Mouse (Mus musculus) kidney, adult 11 months (tissue): Measurements from ENCODE around the gene Alox5.
"Not testable (repeated sequence)": the region's sequence is repeated elsewhere in the genome, so short reads cannot be mapped to it uniquely, and the experiment has no call there.

Experiments used
- DNase-seq: peaks from one replicate; pipeline ENCODE4 v3.0.0; 2022

The Alox5 gene

GRCm38 (mm10) chr6:116460544-116461283, at the start of gene Alox5:
Gene Alox5, minus strand, starts transcription at chr6:116461178.
- DNase-seq, result no peak

- DNase-seq, result not testable (repeated sequence)
Observed at GRCm38 (mm10) chr6:116506302-116507003, 45.5 kb upstream of the Alox5 start, which contains the start of gene Olfr212. Gene Olfr212, plus strand, starts transcription at chr6:116506516.

- no peak for DNase-seq
Observed at GRCm38 (mm10) chr6:116495960-116496359, 35.0 kb upstream of the Alox5 start.

- no peak for DNase-seq
Observed at GRCm38 (mm10) chr6:116493742-116494141, 32.8 kb upstream of the Alox5 start.

GRCm38 (mm10) chr6:116488791-116489190, 27.8 kb upstream of the Alox5 start, which contains the start of gene Olfr211:
Gene Olfr211, plus strand, starts transcription at chr6:116489091.
- no peak for DNase-seq

- DNase-seq, result no peak
Observed at GRCm38 (mm10) chr6:116486833-116487232, 25.9 kb upstream of the Alox5 start.

- DNase-seq, result no peak
Observed at GRCm38 (mm10) chr6:116485081-116485480, 24.1 kb upstream of the Alox5 start.

GRCm38 (mm10) chr6:116468081-116468480, 7.1 kb upstream of the Alox5 start:
- no peak for DNase-seq

- DNase-seq, result no peak
Observed at GRCm38 (mm10) chr6:116459232-116459631, 1.7 kb downstream of the Alox5 start.

- DNase-seq, result no peak
Observed at GRCm38 (mm10) chr6:116458728-116459127, 2.2 kb downstream of the Alox5 start.

- DNase-seq, result peak; percentile 8
Observed at GRCm38 (mm10) chr6:116456482-116456881, 4.5 kb downstream of the Alox5 start.

GRCm38 (mm10) chr6:116455781-116456180, 5.2 kb downstream of the Alox5 start:
- DNase-seq, result peak; percentile 39

GRCm38 (mm10) chr6:116440849-116441248, 20.1 kb downstream of the Alox5 start:
- no peak for DNase-seq

- DNase-seq, result no peak
Observed at GRCm38 (mm10) chr6:116440447-116440846, 20.5 kb downstream of the Alox5 start.

GRCm38 (mm10) chr6:116439531-116439930, 21.4 kb downstream of the Alox5 start:
- DNase-seq, result no peak

- DNase-seq, result no peak
Observed at GRCm38 (mm10) chr6:116438864-116439263, 22.1 kb downstream of the Alox5 start.

- DNase-seq, result no peak
Observed at GRCm38 (mm10) chr6:116428282-116428681, 32.7 kb downstream of the Alox5 start.

- no peak for DNase-seq
Observed at GRCm38 (mm10) chr6:116427552-116427951, 33.4 kb downstream of the Alox5 start.

- DNase-seq, result no peak
Observed at GRCm38 (mm10) chr6:116423664-116424063, 37.3 kb downstream of the Alox5 start.

GRCm38 (mm10) chr6:116422991-116423390, 38.0 kb downstream of the Alox5 start:
- no peak for DNase-seq

GRCm38 (mm10) chr6:116420271-116420670, 40.7 kb downstream of the Alox5 start:
- no peak for DNase-seq

GRCm38 (mm10) chr6:116419699-116420098, 41.3 kb downstream of the Alox5 start:
- DNase-seq, result no peak

- DNase-seq, result no peak
Observed at GRCm38 (mm10) chr6:116418487-116418886, 42.5 kb downstream of the Alox5 start.
